ENCODE assay signal across 8 mouse cellular contexts in genomic region chr9:71614643-71615042, GRCm38 (mm10). TPM values are rescaled to one million over a fixed set of nuclear protein-coding genes. Genes with fewer than 3 reads are reported as not detected.
DNase-seq lines count a peak whose midpoint lies in the region; ATAC-seq and TF ChIP-seq lines count a peak whose summit lies in the region.

No protein-coding gene starts in this region.

- TF ChIP-seq CTCF in lung, adult 2 months (IDR thresholded peaks at IDR 0.05; ENCODE audit: insufficient read depth, low read length), result peak; percentile 82

- H3K9ac ChIP-seq in intestine, embryonic 14.5 days (ENCODE audit: low read length), result no peak overlapping the region
- no peak overlapping the region for H3K9ac ChIP-seq in intestine, embryonic 16.5 days (ENCODE audit: low read depth, low read length)

- H3K9me3 ChIP-seq in intestine, embryonic 14.5 days (ENCODE audit: control insufficient read depth, low read length), result no peaks in the 10 kb centered on the region
- H3K9me3 ChIP-seq in intestine, embryonic 16.5 days (ENCODE audit: control insufficient read depth, low read length), result no peaks in the 10 kb centered on the region

- no peak overlapping the region for H3K4me2 ChIP-seq in intestine, embryonic 14.5 days (ENCODE audit: low read length)
- H3K4me2 ChIP-seq in intestine, embryonic 16.5 days (ENCODE audit: low read depth, low read length), result no peak overlapping the region

- H3K27me3 ChIP-seq in intestine, embryonic 14.5 days (replicated peaks; ENCODE audit: control insufficient read depth, insufficient read depth, low read length), result no peaks in the 10 kb centered on the region
- no peaks in the 10 kb centered on the region for H3K27me3 ChIP-seq in intestine, embryonic 16.5 days (replicated peaks; ENCODE audit: control insufficient read depth, insufficient read depth, low read length)

- no peak overlapping the region for H3K27ac ChIP-seq in intestine, embryonic 14.5 days (ENCODE audit: low read depth)
- no peak overlapping the region for H3K27ac ChIP-seq in intestine, embryonic 16.5 days (ENCODE audit: low read length)

- H3K36me3 ChIP-seq in intestine, embryonic 14.5 days (ENCODE audit: control insufficient read depth, insufficient read depth, low read length), result no peaks in the 10 kb centered on the region
- H3K36me3 ChIP-seq in intestine, embryonic 16.5 days (ENCODE audit: control insufficient read depth, insufficient read depth, low read length), result no peaks in the 10 kb centered on the region

- no peak for TF ChIP-seq POLR2A in lung, adult 2 months (IDR thresholded peaks at IDR 0.05; ENCODE audit: borderline replicate concordance, extremely low read depth, low read depth, low read length)

- no peak overlapping the region for H3K4me3 ChIP-seq in intestine, embryonic 14.5 days (ENCODE audit: low read depth, low read length)
- no peak overlapping the region for H3K4me3 ChIP-seq in intestine, embryonic 16.5 days (ENCODE audit: low read length)
- H3K4me3 ChIP-seq in lung, adult 2 months (replicated peaks; ENCODE audit: extremely low read depth, low read depth, low read length), result no peak overlapping the region

- WGBS in intestine, embryonic 14.5 days, result 31% methylated on average over 2 of the region's 2 CpGs
- 30% methylated on average over 2 of the region's 2 CpGs for WGBS in intestine, embryonic 16.5 days
- 27% methylated on average over 2 of the region's 2 CpGs for WGBS in lung, adult 2 months

- ATAC-seq in intestine, embryonic 14.5 days (replicated peaks; ENCODE audit: low FRiP score, low TSS enrichment, low read depth), result no peak
- ATAC-seq in intestine, embryonic 16.5 days, result no peak
- ATAC-seq in erythroblast, adult 5-6 weeks (replicated peaks; ENCODE audit: low FRiP score, poor library complexity, severe bottlenecking), result no peak

- no peaks in the 10 kb centered on the region for H3K4me1 ChIP-seq in intestine, embryonic 14.5 days (replicated peaks; ENCODE audit: control insufficient read depth, insufficient read depth, low read length)
- no peaks in the 10 kb centered on the region for H3K4me1 ChIP-seq in intestine, embryonic 16.5 days (ENCODE audit: control insufficient read depth, insufficient read depth, low read length)
- H3K4me1 ChIP-seq in lung, adult 2 months (ENCODE audit: control insufficient read depth, insufficient read depth, low read length), result 0 out of 2 replicates have a peak, but pooled peaks cover 2% of the 10 kb centered on the region

- peak; percentile 78 for DNase-seq in intestine, embryonic 14.5 days (ENCODE audit: low spot score)
- peak; percentile 62 for DNase-seq in urinary bladder, postnatal 14 days (ENCODE audit: low spot score)
- no peak for DNase-seq in urinary bladder, adult 2 months (ENCODE audit: low spot score)
- peak; percentile 65 for DNase-seq in c-Kit-positive CD71-positive TER-119-positive erythroid progenitor cells, embryonic 14.5 days (ENCODE audit: low spot score)
- peak; percentile 55 for DNase-seq in lung, adult 2 months
- peak; percentile 34 to 52 for DNase-seq in urinary bladder, postnatal 36 days (ENCODE audit: low spot score in 2 of 2)

RNA-seq across cellular contexts. Expression of gene Myzap, which starts 22.5 kb away (rescaled TPM):
- 10.1 TPM in 2 replicates for polyA plus RNA-seq in intestine, embryonic 14.5 days (2014; fragmentation: Nextera tagmentation; extraction: Ambion mirVana)
- polyA plus RNA-seq in intestine, embryonic 16.5 days (2015; fragmentation: Nextera tagmentation; extraction: Ambion mirVana), result 7.9 and 8.9 TPM in 2 replicates
- polyA plus RNA-seq in urinary bladder, adult 2 months (2012; rRNA removed), result 53.1 and 66.1 TPM in 2 replicates
- 67.7 and 79.6 TPM in 2 replicates for polyA plus RNA-seq in lung, adult 2 months (2012; rRNA removed)
- total RNA-seq in erythroblast, adult 5-6 weeks (2015; ENCODE audit: low replicate concordance), result not detected in 2 replicates
- total RNA-seq in erythroblast, adult 5-6 weeks (2017; ENCODE audit: low replicate concordance), result 0.70 TPM in 1 of 2 replicates, not detected in the other
